Mouse (Mus musculus) cerebellum, adult 8-10 months (tissue): ENCODE measurements around the gene Nostrin.
A peak's percentile ranks its signal among the peaks of the same experiment; 100 is the strongest.

Experiments used
- DNase-seq: peaks from one replicate; pipeline ENCODE4 v3.0.0; 2022

Nostrin gene

DNA sequence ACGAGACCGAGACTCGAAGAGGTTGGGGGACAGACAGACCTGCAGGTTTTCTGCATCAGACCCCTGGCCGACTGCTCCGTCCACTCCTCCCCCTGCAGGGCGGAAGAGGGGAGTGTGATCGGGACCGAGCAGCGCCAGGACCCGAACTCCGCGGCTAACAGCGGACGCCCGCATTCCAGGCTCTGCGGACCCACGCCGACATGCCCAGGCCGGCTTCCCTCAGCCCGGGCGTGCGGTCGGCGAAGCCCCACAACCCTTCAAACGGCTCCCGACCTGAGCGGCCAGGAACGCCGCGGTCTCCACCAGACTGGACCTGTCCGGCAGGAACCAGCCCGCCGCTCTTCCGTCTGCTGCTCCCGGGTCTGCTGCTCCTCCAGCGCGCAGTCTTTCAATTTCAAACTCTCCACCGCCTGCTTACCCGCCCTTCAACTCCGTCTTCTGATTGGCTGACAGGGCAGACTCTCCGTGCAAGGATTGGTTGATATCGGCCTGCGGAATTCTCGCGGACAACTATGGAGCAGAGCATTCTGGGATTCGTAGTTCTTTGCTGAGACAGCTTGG is 70.3 kb downstream of the Nostrin start, which contains the start of gene Spc25:
Gene Spc25, minus strand, starts transcription at position 404 of the 561 bp plus-strand sequence.
- DNase-seq, result peak; percentile 82

DNA sequence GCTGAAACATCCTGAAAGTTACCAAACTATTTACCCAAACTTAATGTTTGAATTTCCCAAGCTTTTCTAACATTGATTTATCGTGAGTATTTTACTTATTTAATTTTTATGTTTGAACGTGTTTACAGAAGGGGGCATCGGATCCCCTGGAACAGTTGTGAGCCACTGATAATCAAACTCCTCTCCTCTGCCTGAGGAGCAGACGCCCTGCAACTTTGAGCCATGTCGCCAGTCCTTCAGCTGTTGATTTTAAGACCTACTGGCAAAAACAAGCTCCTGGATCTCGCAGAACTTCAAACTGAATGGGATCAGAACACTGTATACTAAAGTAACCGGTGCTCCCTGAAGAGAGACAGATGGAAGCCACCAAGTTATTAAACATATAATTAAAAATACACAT is 70.9 kb downstream of the Nostrin start:
- no peak for DNase-seq

DNA sequence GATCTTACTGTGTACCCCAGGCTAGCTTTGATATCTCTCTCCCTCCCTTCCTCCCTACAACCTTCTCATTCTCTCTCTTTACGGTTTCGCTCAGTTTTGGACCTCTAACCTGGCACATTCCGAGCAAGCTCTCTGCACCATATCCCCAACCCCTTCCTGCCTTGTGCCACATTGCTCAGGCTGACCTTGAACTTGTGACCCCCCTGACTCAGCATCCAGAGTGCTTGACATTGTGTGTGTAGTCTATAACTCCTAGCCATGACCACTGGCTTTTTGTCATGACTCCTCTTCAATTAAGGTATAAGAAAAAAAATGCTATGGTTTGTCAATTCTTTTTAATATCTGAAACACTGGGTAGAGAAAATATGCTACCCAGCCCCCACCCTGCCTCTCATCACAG is 74.1 kb downstream of the Nostrin start:
- DNase-seq, result no peak

DNA sequence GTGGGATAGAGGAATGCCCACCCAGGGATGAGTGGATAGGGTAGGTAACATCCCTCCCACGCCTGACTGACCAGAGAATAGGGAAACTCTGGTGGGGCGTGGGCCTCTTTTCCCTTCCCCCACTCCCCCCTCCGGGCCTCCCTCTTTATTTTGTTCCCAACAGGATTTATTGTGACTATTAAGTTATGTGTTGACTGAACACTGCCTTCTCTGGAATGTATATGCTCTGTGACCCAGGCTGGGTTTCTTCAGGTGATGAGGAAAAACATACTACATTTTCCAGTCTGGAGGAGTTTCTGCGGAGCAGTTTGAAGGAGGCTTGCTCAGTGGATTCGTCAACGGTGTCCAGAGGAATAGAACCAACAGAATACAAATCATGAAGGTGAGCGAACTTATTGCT is 75.2 kb downstream of the Nostrin start, which contains the start of gene G6pc2:
Gene G6pc2, plus strand, starts transcription at position 301 of the 400 bp plus-strand sequence.
- no peak for DNase-seq

DNA sequence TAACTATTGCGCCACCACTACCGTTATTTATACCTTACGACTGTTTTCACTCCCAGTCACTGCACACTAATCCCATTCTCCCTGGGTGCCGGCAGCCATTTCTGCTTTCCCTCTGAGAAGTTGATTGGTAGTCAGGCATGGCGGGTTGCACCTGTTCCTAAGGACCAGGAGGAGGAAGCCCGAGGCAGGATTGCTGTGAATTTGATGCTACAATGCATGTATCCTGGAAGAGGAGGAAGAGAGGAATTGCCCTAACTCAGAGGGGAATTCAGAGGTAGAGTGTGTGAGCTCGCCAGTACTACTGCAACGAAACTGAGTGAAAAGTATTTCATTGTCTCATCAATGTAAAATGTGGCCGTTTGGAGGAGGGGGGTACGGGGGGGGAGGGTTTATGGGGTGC is 77.1 kb downstream of the Nostrin start:
- no peak for DNase-seq

DNA sequence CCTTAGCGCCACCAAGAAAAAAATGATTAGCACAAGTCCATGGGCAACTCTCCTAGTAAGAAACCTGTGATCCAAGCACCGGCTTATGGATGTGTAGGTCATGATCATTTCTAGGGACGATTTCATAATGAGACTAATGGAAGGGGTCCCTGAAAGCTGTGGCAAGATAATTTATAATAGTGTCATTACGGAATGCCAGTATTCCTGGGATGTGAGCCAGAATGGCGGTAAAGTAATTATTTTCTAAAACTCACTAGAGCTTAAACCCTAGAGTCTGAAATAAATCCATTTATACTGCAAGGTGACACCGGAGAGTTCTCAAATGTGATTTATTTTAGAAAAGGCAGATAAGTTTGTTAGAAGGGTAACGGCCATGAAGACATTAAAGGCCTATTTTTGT is 79.6 kb downstream of the Nostrin start:
- no peak for DNase-seq

DNA sequence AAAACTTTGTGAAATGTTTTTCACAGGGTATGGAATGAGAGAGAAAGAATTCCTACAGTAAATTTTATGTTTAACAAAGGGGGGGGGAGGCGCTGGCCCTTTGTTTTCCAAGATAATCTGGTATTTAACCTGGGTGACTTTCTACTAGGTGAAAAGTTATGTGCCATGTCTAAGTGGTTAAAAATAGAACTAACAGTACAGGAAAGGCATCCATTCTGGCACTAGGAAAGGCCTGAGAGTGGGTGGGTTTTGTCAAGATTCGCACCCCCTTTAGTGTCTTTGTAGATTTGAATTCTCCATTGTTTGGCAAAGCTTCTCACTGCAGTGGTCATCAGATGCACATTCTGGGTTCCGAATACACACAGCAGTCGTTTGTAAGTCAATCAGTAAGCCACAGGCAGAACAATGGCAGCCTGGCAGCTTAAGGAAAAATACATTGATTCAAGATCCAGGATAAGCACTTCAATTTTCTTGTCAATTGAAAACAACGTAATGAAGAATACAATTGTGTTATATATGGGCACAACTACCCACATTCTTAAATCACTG is 86.3 kb downstream of the Nostrin start:
- no peak for DNase-seq

DNA sequence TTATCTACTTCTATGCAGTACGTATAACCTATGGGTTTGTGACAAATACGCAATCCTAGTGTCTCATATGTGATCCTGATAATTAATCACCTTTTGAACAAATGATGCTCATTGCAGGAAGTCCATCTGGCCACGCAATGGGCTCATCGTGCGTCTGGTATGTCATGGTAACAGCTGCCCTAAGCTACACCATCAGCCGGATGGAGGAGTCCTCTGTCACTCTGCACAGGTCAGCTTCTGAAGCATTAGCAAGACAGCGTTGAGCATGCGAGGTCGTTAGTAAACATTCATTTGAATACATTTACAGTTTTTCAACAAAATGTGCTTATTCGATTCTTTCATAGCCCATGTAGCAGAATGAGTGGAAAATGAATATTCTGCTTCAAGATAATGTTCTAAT is 87.2 kb downstream of the Nostrin start:
- no peak for DNase-seq

DNA sequence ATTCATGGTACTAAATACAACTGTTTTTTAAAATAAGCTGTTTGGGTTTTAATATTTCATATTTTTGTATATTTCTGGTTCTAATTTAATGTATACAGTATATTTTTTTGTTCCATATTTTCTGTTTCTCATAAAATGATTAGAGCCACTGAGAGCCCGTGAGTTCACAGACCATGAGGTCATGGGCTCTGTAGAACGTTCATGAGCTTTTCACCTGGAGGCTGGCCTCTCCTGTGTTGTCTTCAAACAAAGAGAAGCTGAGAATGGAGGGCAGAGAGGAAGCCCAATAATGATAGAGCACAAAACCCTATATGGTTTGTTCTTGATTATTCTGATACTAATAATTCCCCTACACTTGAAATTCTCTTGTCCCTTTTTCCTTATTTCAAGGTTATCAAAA is 89.1 kb downstream of the Nostrin start:
- no peak for DNase-seq

DNA sequence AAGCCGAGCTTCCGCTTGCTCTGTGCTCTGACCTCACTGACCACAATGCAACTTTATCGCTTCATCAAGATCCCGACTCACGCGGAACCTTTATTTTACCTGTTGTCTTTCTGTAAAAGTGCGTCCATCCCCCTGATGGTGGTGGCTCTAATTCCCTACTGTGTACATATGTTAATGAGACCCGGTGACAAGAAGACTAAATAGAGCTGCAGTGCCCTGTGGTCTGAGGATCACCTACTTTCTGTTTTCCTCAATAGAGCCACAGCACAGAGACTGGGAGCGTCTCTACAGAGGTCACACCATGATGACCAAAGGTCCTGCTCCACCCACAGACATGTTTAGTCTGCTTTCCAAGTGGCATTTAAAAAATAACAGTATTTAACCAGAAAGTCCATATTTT is 91.3 kb downstream of the Nostrin start:
- DNase-seq, result no peak

DNA sequence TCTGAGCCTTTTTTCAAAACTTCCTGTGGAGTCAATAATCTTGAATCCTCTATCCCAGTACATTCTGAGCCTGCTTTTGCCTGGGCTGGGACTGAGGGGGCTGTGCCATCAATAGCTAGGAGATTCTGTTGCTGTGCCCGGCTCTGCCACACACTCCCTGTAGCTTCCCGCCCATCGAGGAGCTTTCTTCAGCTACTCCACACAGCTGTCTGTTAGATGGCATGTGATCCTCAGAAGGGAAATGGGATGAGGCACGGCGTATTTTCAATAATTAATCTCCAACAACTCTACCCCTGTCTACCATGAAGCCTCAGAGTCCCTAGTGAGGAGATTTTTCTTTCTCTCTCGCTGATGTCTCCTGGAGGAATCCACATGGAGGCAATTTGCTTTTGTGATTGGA is 93.0 kb downstream of the Nostrin start:
- no peak for DNase-seq

DNA sequence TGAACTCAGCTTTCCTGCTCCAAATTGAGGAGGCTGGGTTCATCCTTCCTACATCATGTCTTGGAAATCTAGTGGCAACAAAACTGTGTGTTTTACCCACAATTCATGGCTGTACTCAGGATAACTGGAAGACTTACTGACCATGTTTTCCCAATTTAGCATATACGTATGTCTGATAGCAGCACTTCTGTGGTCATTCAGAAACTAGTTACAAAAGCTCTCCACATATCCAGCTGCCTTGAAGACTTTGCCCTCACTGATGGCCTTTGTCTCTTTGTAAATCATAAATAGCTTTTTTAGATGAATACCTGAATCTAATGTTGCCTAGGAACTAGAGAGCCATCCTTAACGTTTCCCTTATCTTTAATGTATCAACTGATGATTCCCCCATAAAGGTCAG is 94.5 kb downstream of the Nostrin start:
- DNase-seq, result no peak

DNA sequence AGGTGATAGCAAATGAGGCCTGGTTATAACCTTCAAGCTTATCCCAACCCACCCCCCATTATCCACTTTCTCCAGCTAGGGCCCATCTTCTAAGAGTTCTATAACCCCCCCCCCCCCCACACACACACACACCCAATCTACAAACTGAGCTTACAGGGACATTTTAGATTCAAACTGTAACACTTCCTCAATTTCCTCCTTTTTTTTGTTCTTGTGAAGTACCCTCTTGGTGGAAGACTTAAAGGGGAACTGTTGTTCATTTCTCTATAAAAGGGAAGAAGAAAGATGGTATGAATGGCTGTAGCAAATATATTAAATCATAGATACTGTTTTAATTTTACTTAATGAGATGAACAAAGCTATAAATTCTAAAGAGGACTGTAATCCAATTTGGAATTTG is 96.5 kb downstream of the Nostrin start:
- DNase-seq, result no peak

DNA sequence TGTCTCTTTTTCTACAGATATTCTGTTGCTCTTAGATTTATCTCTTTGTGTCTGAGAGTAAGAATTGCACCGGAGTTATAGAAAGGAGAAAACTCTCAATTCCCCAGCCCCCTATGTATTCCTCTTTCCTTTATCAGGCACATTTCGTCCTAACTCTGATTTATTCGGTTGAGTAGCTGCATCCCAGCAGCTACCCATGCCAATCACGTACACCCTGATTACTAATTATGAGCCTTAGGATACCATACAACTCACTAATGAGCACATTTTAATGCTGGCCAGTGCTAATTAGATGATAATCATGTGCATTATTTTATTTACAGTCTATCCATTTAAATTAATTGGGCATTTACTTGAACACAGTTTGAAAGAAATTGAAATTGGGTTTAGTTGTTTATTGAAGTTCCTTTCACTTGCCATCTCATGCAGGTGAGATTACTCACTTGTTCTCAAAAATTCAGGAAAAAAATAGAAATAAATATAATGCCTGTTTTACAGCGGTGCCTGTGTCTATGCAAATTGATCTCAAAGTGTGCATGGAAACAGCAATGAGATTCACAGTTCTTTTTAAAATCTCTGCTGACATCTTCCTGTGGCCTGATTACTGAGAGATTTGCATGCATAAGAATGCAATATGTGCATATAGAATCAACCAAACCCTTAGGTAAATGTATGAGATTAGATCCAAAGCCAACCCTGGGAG is 99.5 kb downstream of the Nostrin start:
- DNase-seq, result no peak
